Mouse (Mus musculus) hindbrain, embryonic 11.5 days (tissue): ENCODE results near the gene Gkap1. TPM values are rescaled to one million over a fixed set of nuclear protein-coding genes. Genes with fewer than 3 reads are reported as not detected.

ENCODE experiments used
- ATAC-seq: fragments of 200-750 bp; cut with Nextera tagmentation; 2 replicates; pipeline ENCODE4 v1.8.0; 2017; ENCODE audit warnings: mild to moderate bottlenecking, moderate TSS enrichment, moderate library complexity; ENCODE audit not compliant: low FRiP score
- DNase-seq: peaks from one replicate; pipeline ENCODE4 v3.0.0-alpha.2; 2015; ENCODE audit warnings: low spot score
- H3K27ac ChIP-seq: fragments of 300-500 bp; sonication (generic); 2 replicates; pipeline ENCODE4 v1.5.1; 2014; ENCODE audit warnings: mild to moderate bottlenecking, low read depth, low read length
- H3K27me3 ChIP-seq: fragments of 300-500 bp; sonication (generic); 2 replicates; pipeline ENCODE4 v1.6.1; 2014; ENCODE audit warnings: mild to moderate bottlenecking, low read length, moderate library complexity, mixed read lengths; ENCODE audit not compliant: control insufficient read depth, insufficient read depth
- H3K36me3 ChIP-seq: fragments of 300-500 bp; sonication (generic); 2 replicates; pipeline ENCODE4 v1.6.1; 2014; ENCODE audit warnings: mild to moderate bottlenecking, low read length, moderate library complexity, mixed read lengths; ENCODE audit not compliant: control insufficient read depth, insufficient read depth
- H3K4me1 ChIP-seq: fragments of 300-500 bp; sonication (generic); replicated peaks from 2 replicates; pipeline ENCODE4 v1.6.1; 2014; ENCODE audit warnings: low read length, mixed read lengths; ENCODE audit not compliant: control insufficient read depth, insufficient read depth
- H3K4me2 ChIP-seq: fragments of 300-500 bp; sonication (generic); replicated peaks from 2 replicates; pipeline ENCODE4 v1.6.1; 2014; ENCODE audit warnings: mild to moderate bottlenecking, low read depth, low read length
- H3K4me3 ChIP-seq: fragments of 300-500 bp; sonication (generic); 2 replicates; pipeline ENCODE4 v1.5.1; 2014; ENCODE audit warnings: low read depth, low read length
- H3K9ac ChIP-seq: fragments of 300-500 bp; sonication (generic); 2 replicates; pipeline ENCODE4 v1.6.1; 2014; ENCODE audit warnings: low read depth, low read length
- H3K9me3 ChIP-seq: fragments of 300-500 bp; sonication (generic); 2 replicates; pipeline ENCODE4 v1.6.1; 2016; ENCODE audit warnings: low read length; ENCODE audit not compliant: control insufficient read depth
- WGBS: fragments of 180-500 bp; shearing (Covaris S2); extraction: QIAGEN DNeasy Blood & Tissue Kit; methylation state at CpG from one replicate; pipeline ENCODE4 v1.1.7; 2014; 5-methylcytosine and 5-hydroxymethylcytosine counted together
- polyA plus RNA-seq: library from polyadenylated mRNA; unstranded; fragments of >200 nt; fragmentation: Nextera tagmentation; extraction: Ambion mirVana; gene quantifications from 2 replicates; pipeline ENCODE4 v1.2.1, GENCODE M21; 2014

Gkap1 gene
- polyA plus RNA-seq, 1 experiment from 2014 or later: 37.3 TPM

- H3K4me1 ChIP-seq: no peaks in the 10 kb centered on the region
- H3K9ac ChIP-seq: no peak overlapping the region
- DNase-seq (no peak), ATAC-seq (no peak)
- no peak overlapping the region for H3K4me3 ChIP-seq
- WGBS: 97% methylated on average over 3 of the region's 3 CpGs
- no peaks in the 10 kb centered on the region for H3K9me3 ChIP-seq
- H3K36me3 ChIP-seq: no peaks in the 10 kb centered on the region
- H3K27ac ChIP-seq: no peak overlapping the region
- H3K4me2 ChIP-seq: no peak overlapping the region
- no peaks in the 10 kb centered on the region for H3K27me3 ChIP-seq
Observed at GRCm38 (mm10) chr13:58204202-58204601, 71.3 kb downstream of the Gkap1 start.

GRCm38 (mm10) chr13:58202903-58203302 is 72.6 kb downstream of the Gkap1 start:
- no peaks in the 10 kb centered on the region for H3K27me3 ChIP-seq
- H3K4me2 ChIP-seq: no peak overlapping the region
- no peak for DNase-seq
- no peak overlapping the region for H3K4me3 ChIP-seq
- no peaks in the 10 kb centered on the region for H3K36me3 ChIP-seq
- H3K9me3 ChIP-seq: no peaks in the 10 kb centered on the region
- no peak overlapping the region for H3K9ac ChIP-seq
- ATAC-seq: no peak
- no peak overlapping the region for H3K27ac ChIP-seq
- H3K4me1 ChIP-seq: no peaks in the 10 kb centered on the region
- WGBS: 95% methylated on average over 1 of the region's 1 CpGs

- Histone ChIP-seq H3K9ac (no peak overlapping the region), H3K4me1 (no peaks in the 10 kb centered on the region), H3K4me3 (no peak overlapping the region), H3K27ac (no peak overlapping the region), H3K36me3 (no peaks in the 10 kb centered on the region), H3K9me3 (no peaks in the 10 kb centered on the region), H3K4me2 (no peak overlapping the region), H3K27me3 (no peaks in the 10 kb centered on the region)
- WGBS: 97% methylated on average over 3 of the region's 3 CpGs
- ATAC-seq (no peak), DNase-seq (no peak)
Observed at GRCm38 (mm10) chr13:58201908-58202307, 73.6 kb downstream of the Gkap1 start.

GRCm38 (mm10) chr13:58201343-58201742 is 74.2 kb downstream of the Gkap1 start:
- H3K4me3 ChIP-seq: no peak overlapping the region
- no peak overlapping the region for H3K4me2 ChIP-seq
- ATAC-seq (no peak), DNase-seq (no peak)
- no peaks in the 10 kb centered on the region for H3K9me3 ChIP-seq
- no peaks in the 10 kb centered on the region for H3K4me1 ChIP-seq
- no peaks in the 10 kb centered on the region for H3K27me3 ChIP-seq
- no peak overlapping the region for H3K27ac ChIP-seq
- WGBS: 95% methylated on average over 6 of the region's 6 CpGs
- H3K36me3 ChIP-seq: no peaks in the 10 kb centered on the region
- H3K9ac ChIP-seq: no peak overlapping the region

- 92% methylated on average over 7 of the region's 7 CpGs for WGBS
Observed at GRCm38 (mm10) chr13:58197981-58198640, 77.4 kb downstream of the Gkap1 start.

GRCm38 (mm10) chr13:58197211-58197610 is 78.3 kb downstream of the Gkap1 start:
- no peak overlapping the region for H3K4me3 ChIP-seq
- H3K9ac ChIP-seq: no peak overlapping the region
- H3K4me2 ChIP-seq: no peak overlapping the region
- ATAC-seq: no peak
- H3K9me3 ChIP-seq: no peaks in the 10 kb centered on the region
- H3K27ac ChIP-seq: no peak overlapping the region
- no peaks in the 10 kb centered on the region for H3K4me1 ChIP-seq
- DNase-seq: no peak
- H3K27me3 ChIP-seq: no peaks in the 10 kb centered on the region
- WGBS: 80% methylated on average over 3 of the region's 3 CpGs
- no peaks in the 10 kb centered on the region; the same call in 1 of the 2 replicates for H3K36me3 ChIP-seq

More at GRCm38 (mm10) chr13:58197981-58198640, 77.4 kb downstream of the Gkap1 start:
- ATAC-seq (no peak), DNase-seq (no peak)
- no peak overlapping the region for H3K4me3 ChIP-seq
- no peak overlapping the region for H3K4me2 ChIP-seq
- no peaks in the 10 kb centered on the region for H3K27me3 ChIP-seq
- H3K4me1 ChIP-seq: no peaks in the 10 kb centered on the region
- H3K9ac ChIP-seq: no peak overlapping the region
- no peak overlapping the region for H3K27ac ChIP-seq
- no peaks in the 10 kb centered on the region for H3K36me3 ChIP-seq
- H3K9me3 ChIP-seq: no peaks in the 10 kb centered on the region

- no peak for ATAC-seq
- Histone ChIP-seq H3K27ac (no peak overlapping the region), H3K4me1 (no peaks in the 10 kb centered on the region), H3K9me3 (no peaks in the 10 kb centered on the region), H3K9ac (no peak overlapping the region), H3K27me3 (no peaks in the 10 kb centered on the region), H3K4me3 (no peak overlapping the region), H3K36me3 (peaks cover 13% of the 10 kb centered on the region), H3K4me2 (no peak overlapping the region)
- no peak for DNase-seq
- 86% methylated on average over 3 of the region's 3 CpGs for WGBS
Observed at GRCm38 (mm10) chr13:58194908-58195307, 80.6 kb downstream of the Gkap1 start.

GRCm38 (mm10) chr13:58193221-58193620 is 82.3 kb downstream of the Gkap1 start:
- WGBS: 97% methylated on average over 3 of the region's 3 CpGs
- no peak overlapping the region for H3K4me3 ChIP-seq
- no peak for ATAC-seq

GRCm38 (mm10) chr13:58192146-58192545 is 83.4 kb downstream of the Gkap1 start:
- no peak for ATAC-seq
- no peak overlapping the region for H3K4me2 ChIP-seq
- no peak overlapping the region for H3K27ac ChIP-seq
- H3K36me3 ChIP-seq: peaks cover 13% of the 10 kb centered on the region
- no peaks in the 10 kb centered on the region for H3K9me3 ChIP-seq
- no peak for DNase-seq
- WGBS: 94% methylated on average over 6 of the region's 6 CpGs
- H3K4me1 ChIP-seq: no peaks in the 10 kb centered on the region
- H3K27me3 ChIP-seq: no peaks in the 10 kb centered on the region
- no peak overlapping the region for H3K4me3 ChIP-seq
- no peak overlapping the region for H3K9ac ChIP-seq

More at GRCm38 (mm10) chr13:58193221-58193620, 82.3 kb downstream of the Gkap1 start:
- no peak overlapping the region for H3K9ac ChIP-seq
- H3K36me3 ChIP-seq: peaks cover 13% of the 10 kb centered on the region
- H3K9me3 ChIP-seq: no peaks in the 10 kb centered on the region
- no peaks in the 10 kb centered on the region for H3K4me1 ChIP-seq
- no peak overlapping the region for H3K4me2 ChIP-seq
- H3K27ac ChIP-seq: no peak overlapping the region
- DNase-seq: no peak
- no peaks in the 10 kb centered on the region for H3K27me3 ChIP-seq
